Mouse (Mus musculus) adrenal gland, adult 2 months (tissue): ENCODE results near the gene Ahnak. TPM values are rescaled to one million over a fixed set of nuclear protein-coding genes. Genes with fewer than 3 reads are reported as not detected.

Experiments
- polyA plus RNA-seq: library from polyadenylated mRNA; depleted of rRNA; stranded (reverse); fragments of >200 nt; gene quantifications from 2 replicates; pipeline ENCODE4 v1.2.3, GENCODE M21; 2012; rRNA removed
- total RNA-seq, 2 experiments: library from RNA; stranded (reverse); gene quantifications; 2 replicates each; pipeline ENCODE4 v1.2.3; 2021

Ahnak gene
- total and polyA plus RNA-seq, 3 experiments = 7.4 to 152 (median 91.1) TPM

Other genes with a start within 250 kb of the Ahnak start
- under 1 TPM; 0.79 to 0.84 TPM for gene 1700092M07Rik, start 248.6 kb upstream of the Ahnak start, total RNA-seq
- not detected in 2 replicates for gene 1700092M07Rik, start 248.6 kb upstream of the Ahnak start, polyA plus RNA-seq
- gene Stx5a, start 247.9 kb upstream of the Ahnak start, total RNA-seq = 10 to 100 TPM; 80.4 to 95.4 TPM
- 67.1 and 73.5 TPM in 2 replicates for gene Stx5a, start 247.9 kb upstream of the Ahnak start, polyA plus RNA-seq
- gene Nxf1, start 232.2 kb upstream of the Ahnak start, total RNA-seq = 100 to 1,000 TPM; 102 to 165 TPM
- 43.4 and 48.0 TPM in 2 replicates for gene Nxf1, start 232.2 kb upstream of the Ahnak start, polyA plus RNA-seq
- 100 to 1,000 TPM; 114 to 134 TPM for gene Tmem223, start 218.3 kb upstream of the Ahnak start, total RNA-seq
- 352 and 381 TPM in 2 replicates for gene Tmem223, start 218.3 kb upstream of the Ahnak start, polyA plus RNA-seq
- gene Tmem179b, start 214.8 kb upstream of the Ahnak start, total RNA-seq = 10 to 100 TPM; 60.9 to 62.7 TPM
- gene Tmem179b, start 214.8 kb upstream of the Ahnak start, polyA plus RNA-seq = 163 and 218 TPM in 2 replicates
- gene Taf6l, start 202.9 kb upstream of the Ahnak start, total RNA-seq = 10 to 100 TPM; 11.9 to 17.2 TPM
- gene Taf6l, start 202.9 kb upstream of the Ahnak start, polyA plus RNA-seq = 22.4 and 25.1 TPM in 2 replicates
- 100 to 1,000 TPM in 1 of 2 experiments, 10 to 100 TPM in 1; 71.9 to 103 TPM for gene Polr2g, start 190.7 kb upstream of the Ahnak start, total RNA-seq
- 24.0 and 25.9 TPM in 2 replicates for gene Polr2g, start 190.7 kb upstream of the Ahnak start, polyA plus RNA-seq
- gene Zbtb3, start 186.7 kb upstream of the Ahnak start, total RNA-seq = 1 to 10 TPM; 2.1 to 3.4 TPM
- gene Zbtb3, start 186.7 kb upstream of the Ahnak start, polyA plus RNA-seq = 1.9 and 2.4 TPM in 2 replicates
- gene Ttc9c, start 170.0 kb upstream of the Ahnak start, total RNA-seq = 10 to 100 TPM; 28.8 to 39.3 TPM
- gene Ttc9c, start 170.0 kb upstream of the Ahnak start, polyA plus RNA-seq = 5.4 and 7.0 TPM in 2 replicates
- gene Hnrnpul2, start 169.3 kb upstream of the Ahnak start, total RNA-seq = 10 to 100 TPM; 56.3 to 57.4 TPM
- 8.4 and 10.0 TPM in 2 replicates for gene Hnrnpul2, start 169.3 kb upstream of the Ahnak start, polyA plus RNA-seq
- 10 to 100 TPM in 1 of 2 experiments, not detected in 1; 11.6 TPM for gene AC129217.1, start 159.5 kb upstream of the Ahnak start, total RNA-seq
- gene AC129217.1, start 159.5 kb upstream of the Ahnak start, polyA plus RNA-seq = not detected in 2 replicates
- 100 to 1,000 TPM; 178 to 191 TPM for gene Bscl2, start 151.8 kb upstream of the Ahnak start, total RNA-seq
- gene Bscl2, start 151.8 kb upstream of the Ahnak start, polyA plus RNA-seq = 373 and 386 TPM in 2 replicates
- gene Gng3, start 150.1 kb upstream of the Ahnak start, total RNA-seq = 1 to 10 TPM; 5.7 to 7.0 TPM
- gene Gng3, start 150.1 kb upstream of the Ahnak start, polyA plus RNA-seq = 6.8 and 7.3 TPM in 2 replicates
- 1 to 10 TPM; 2.2 to 6.2 TPM for gene Lrrn4cl, start 138.5 kb upstream of the Ahnak start, total RNA-seq
- gene Lrrn4cl, start 138.5 kb upstream of the Ahnak start, polyA plus RNA-seq = 1.2 and 1.3 TPM in 2 replicates
- 100 to 1,000 TPM; 197 to 224 TPM for gene Ubxn1, start 117.8 kb upstream of the Ahnak start, total RNA-seq
- 140 and 142 TPM in 2 replicates for gene Ubxn1, start 117.8 kb upstream of the Ahnak start, polyA plus RNA-seq
- 10 to 100 TPM; 48.7 to 76.9 TPM for gene Uqcc3, start 108.4 kb upstream of the Ahnak start, total RNA-seq
- gene Uqcc3, start 108.4 kb upstream of the Ahnak start, polyA plus RNA-seq = 16.0 and 18.1 TPM in 2 replicates
- 10 to 100 TPM in 1 of 2 experiments, 1 to 10 TPM in 1; 5.8 to 13.3 TPM for gene Lbhd1, start 105.6 kb upstream of the Ahnak start, total RNA-seq
- 0.28 and 1.1 TPM in 2 replicates for gene Lbhd1, start 105.6 kb upstream of the Ahnak start, polyA plus RNA-seq
- gene Gm49403, start 105.4 kb upstream of the Ahnak start, total RNA-seq = not detected
- gene Gm49403, start 105.4 kb upstream of the Ahnak start, polyA plus RNA-seq = not detected in 2 replicates
- 10 to 100 TPM; 46.8 to 53.6 TPM for gene 1810009A15Rik, start 100.4 kb upstream of the Ahnak start, total RNA-seq
- 4.3 and 5.6 TPM in 2 replicates for gene 1810009A15Rik, start 100.4 kb upstream of the Ahnak start, polyA plus RNA-seq
- 1 to 10 TPM; 3.2 to 4.5 TPM for gene Gm49416, start 100.4 kb upstream of the Ahnak start, total RNA-seq
- gene Gm49416, start 100.4 kb upstream of the Ahnak start, polyA plus RNA-seq = not detected in 2 replicates
- 10 to 100 TPM; 21.5 to 23.7 TPM for gene Ints5, start 96.3 kb upstream of the Ahnak start, total RNA-seq
- 23.5 and 29.6 TPM in 2 replicates for gene Ints5, start 96.3 kb upstream of the Ahnak start, polyA plus RNA-seq
- 100 to 1,000 TPM; 172 to 199 TPM for gene Ganab, start 91.2 kb upstream of the Ahnak start, total RNA-seq
- gene Ganab, start 91.2 kb upstream of the Ahnak start, polyA plus RNA-seq = 77.2 and 98.7 TPM in 2 replicates
- 10 to 100 TPM; 57.0 to 70.5 TPM for gene B3gat3, start 68.9 kb upstream of the Ahnak start, total RNA-seq
- 147 and 159 TPM in 2 replicates for gene B3gat3, start 68.9 kb upstream of the Ahnak start, polyA plus RNA-seq
- 10 to 100 TPM; 37.0 to 46.9 TPM for gene Rom1, start 59.9 kb upstream of the Ahnak start, total RNA-seq
- 105 and 116 TPM in 2 replicates for gene Rom1, start 59.9 kb upstream of the Ahnak start, polyA plus RNA-seq
- gene Eml3, start 59.7 kb upstream of the Ahnak start, total RNA-seq = 10 to 100 TPM; 39.7 to 51.0 TPM
- 70.6 and 80.7 TPM in 2 replicates for gene Eml3, start 59.7 kb upstream of the Ahnak start, polyA plus RNA-seq
- gene Mta2, start 47.4 kb upstream of the Ahnak start, total RNA-seq = 10 to 100 TPM; 81.8 to 86.1 TPM
- gene Mta2, start 47.4 kb upstream of the Ahnak start, polyA plus RNA-seq = 15.9 and 20.6 TPM in 2 replicates
- gene Tut1, start 35.4 kb upstream of the Ahnak start, total RNA-seq = 10 to 100 TPM; 19.6 to 23.9 TPM
- 16.3 and 22.4 TPM in 2 replicates for gene Tut1, start 35.4 kb upstream of the Ahnak start, polyA plus RNA-seq
- 100 to 1,000 TPM; 331 to 355 TPM for gene Eef1g, start 22.2 kb upstream of the Ahnak start, total RNA-seq
- gene Eef1g, start 22.2 kb upstream of the Ahnak start, polyA plus RNA-seq = 63.8 and 90.8 TPM in 2 replicates
- gene Scgb1a1, start 98.7 kb downstream of the Ahnak start, total RNA-seq = not detected
- 4.5 TPM in 1 of 2 replicates, not detected in the other for gene Scgb1a1, start 98.7 kb downstream of the Ahnak start, polyA plus RNA-seq
- gene Asrgl1, start 146.4 kb downstream of the Ahnak start, total RNA-seq = 10 to 100 TPM; 10.3 to 12.7 TPM
- 1.2 and 2.0 TPM in 2 replicates for gene Asrgl1, start 146.4 kb downstream of the Ahnak start, polyA plus RNA-seq